Mouse (Mus musculus) myocyte (in vitro differentiated cells): ENCODE measurements around the gene Pde4d.

Experiments used
- CEBPB ChIP-seq: IDR thresholded peaks from 2 replicates; pipeline ENCODE4 v1.6.1; 2011; ENCODE audit warnings: mild to moderate bottlenecking, moderate library complexity; ENCODE audit not compliant: poor library complexity, insufficient read depth, severe bottlenecking
- E2F4 ChIP-seq: IDR thresholded peaks from one replicate; pipeline ENCODE4 v1.6.1; 2011; ENCODE audit warnings: mild to moderate bottlenecking, control low read depth, moderate library complexity; ENCODE audit not compliant: insufficient read depth
- MAX ChIP-seq: IDR thresholded peaks from one replicate; pipeline ENCODE4 v1.6.1; 2011; ENCODE audit warnings: low read depth, mild to moderate bottlenecking, control low read depth
- POLR2A ChIP-seq: IDR thresholded peaks from one replicate; pipeline ENCODE4 v1.6.1; 2011; ENCODE audit warnings: low read depth, mild to moderate bottlenecking, control low read depth, moderate library complexity; ENCODE audit not compliant: insufficient read length
- REST ChIP-seq: IDR thresholded peaks from one replicate; pipeline ENCODE4 v1.6.1; 2011; ENCODE audit warnings: mild to moderate bottlenecking, control low read depth, moderate library complexity; ENCODE audit not compliant: insufficient read depth, insufficient read length
- TCF12 ChIP-seq: IDR thresholded peaks from one replicate; pipeline ENCODE4 v1.6.1; 2011; ENCODE audit warnings: mild to moderate bottlenecking, control low read depth; ENCODE audit not compliant: poor library complexity, insufficient read depth, severe bottlenecking
- USF1 ChIP-seq: IDR thresholded peaks from one replicate; pipeline ENCODE4 v1.6.1; 2011; ENCODE audit warnings: low read depth, mild to moderate bottlenecking, control low read depth, moderate library complexity

- TF ChIP-seq POLR2A: no peak
- TF ChIP-seq MAX: no peak
- TF ChIP-seq REST: no peak
- no peak for TF ChIP-seq CEBPB
- TF ChIP-seq TCF12: no peak
- no peak for TF ChIP-seq USF1
- no peak for TF ChIP-seq E2F4
These were observed 20.9 kb upstream of the Pde4d start for GRCm38 (mm10) chr13:108428809-108429208.
